ENCODE assay signal across 17 mouse cellular contexts in the genomic region with DNA sequence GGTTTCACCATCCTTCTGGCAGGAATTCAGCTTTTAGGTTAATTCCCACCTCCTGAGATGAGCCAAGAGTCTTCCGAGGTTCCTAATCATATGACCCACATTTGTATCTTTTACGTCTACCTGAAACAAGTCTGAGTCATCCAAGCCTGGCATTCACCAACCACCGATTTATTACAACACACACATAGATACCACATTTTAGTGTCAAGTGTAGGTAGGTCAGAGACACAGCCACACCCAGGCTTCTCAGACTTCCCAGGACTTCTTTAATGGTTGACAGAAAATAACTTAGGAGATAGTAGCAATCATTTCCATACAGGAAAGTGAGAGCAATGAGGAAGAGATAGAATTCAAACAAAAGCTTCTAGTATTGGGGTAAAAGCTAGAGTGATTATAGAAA.
"Had no signal": no experiment of that assay in that cellular context is flagged by ENCODE, and none has a peak within 500 bp of the region (broad histone marks: within the 10 kb centered on the region; RNA-seq: fewer than 3 reads in every experiment).

No protein-coding gene starts in this region.

- H3K9ac ChIP-seq: neural tube, embryonic 12.5 days; neural tube, embryonic 13.5 days; neural tube, embryonic 15.5 days; stomach, embryonic 15.5 days had no signal

- H3K4me1 ChIP-seq: stomach, embryonic 15.5 days had no signal

- H3K27ac ChIP-seq: neural tube, embryonic 12.5 days; neural tube, embryonic 15.5 days; stomach, embryonic 15.5 days; stomach, postnatal 0 days had no signal

- H3K4me2 ChIP-seq: neural tube, embryonic 12.5 days; neural tube, embryonic 13.5 days; neural tube, embryonic 15.5 days; stomach, embryonic 15.5 days had no signal

- H3K4me3 ChIP-seq: neural tube, embryonic 12.5 days; neural tube, embryonic 13.5 days; neural tube, embryonic 15.5 days; stomach, embryonic 15.5 days had no signal

- DNase-seq: retina, postnatal 1 day; right cerebral cortex, adult 18-20 months; right cerebral cortex, postnatal 14 days; right cerebral cortex, postnatal 25 days; right cerebral cortex, postnatal 4 days; spleen, adult 18-20 months; thymus, adult 18-20 months; thymus, adult 2 months; thymus, postnatal 14 days; thymus, postnatal 25 days; thymus, postnatal 36 days; thymus, postnatal 4 days had no signal

- H3K36me3 ChIP-seq: neural tube, embryonic 12.5 days; neural tube, embryonic 13.5 days; neural tube, embryonic 15.5 days; stomach, embryonic 15.5 days had no signal

- H3K9me3 ChIP-seq: neural tube, embryonic 12.5 days; neural tube, embryonic 13.5 days; neural tube, embryonic 15.5 days; stomach, embryonic 15.5 days had no signal

- H3K27me3 ChIP-seq: neural tube, embryonic 12.5 days; neural tube, embryonic 13.5 days; neural tube, embryonic 15.5 days; stomach, embryonic 15.5 days had no signal
